Mouse (Mus musculus): ENCODE data around the gene Mt2. TPM values are rescaled to one million over a fixed set of nuclear protein-coding genes. Genes with fewer than 3 reads are reported as not detected.
A peak's percentile ranks its signal among the peaks of the same experiment; 100 is the strongest.

Mt2 gene
- polyA plus RNA-seq, 1 experiment from 2014 or later, result 30.4 TPM

- Histone ChIP-seq H3K4me3 (replicated peaks; ENCODE audit: low read length) (no peak overlapping the region), H3K4me1 (replicated peaks; ENCODE audit: control insufficient read depth, insufficient read depth, low read length) (peaks cover 5% of the 10 kb centered on the region; the same call in 1 of the 2 replicates), H3K9me3 (ENCODE audit: control insufficient read depth, low read length) (no peaks in the 10 kb centered on the region), H3K27me3 (replicated peaks; ENCODE audit: control insufficient read depth, insufficient read depth, low read length) (no peaks in the 10 kb centered on the region), H3K27ac (ENCODE audit: low read length) (no peak overlapping the region), H3K4me2 (ENCODE audit: low read length) (no peak overlapping the region), H3K9ac (replicated peaks; ENCODE audit: low read depth, low read length) (no peak overlapping the region), H3K36me3 (ENCODE audit: control insufficient read depth, insufficient read depth) (no peaks in the 10 kb centered on the region)
- ATAC-seq, result no peak
- 59% methylated on average over 6 of the region's 6 CpGs for WGBS
These were observed 37.2 kb downstream of the Mt2 start for GRCm38 (mm10) chr8:94209639-94210038.

DNA sequence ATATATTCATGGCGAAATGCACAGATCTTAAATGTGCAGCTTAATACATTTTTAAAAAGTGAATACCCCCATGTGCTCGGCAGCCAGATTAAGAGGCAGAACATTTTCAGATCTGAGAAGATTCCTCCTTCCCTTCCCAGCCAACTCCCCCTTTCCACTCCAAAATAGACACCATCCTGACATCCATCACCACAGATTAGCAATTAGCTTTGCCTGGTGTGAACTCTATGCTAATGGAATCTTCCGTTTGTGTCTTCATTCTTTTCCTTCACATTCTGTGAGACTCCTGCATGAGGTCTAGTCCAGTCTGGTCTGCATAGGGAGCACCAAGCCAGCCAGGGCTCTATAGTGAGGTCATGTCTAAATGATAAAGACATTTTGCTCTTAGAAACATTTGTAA, 37.8 kb downstream of the Mt2 start:
- Histone ChIP-seq H3K27ac (ENCODE audit: low read length) (no peak overlapping the region), H3K4me1 (replicated peaks; ENCODE audit: control insufficient read depth, insufficient read depth, low read length) (peaks cover 9% of the 10 kb centered on the region), H3K9ac (replicated peaks; ENCODE audit: low read depth, low read length) (no peak overlapping the region), H3K4me3 (replicated peaks; ENCODE audit: low read length) (no peak overlapping the region), H3K36me3 (ENCODE audit: control insufficient read depth, insufficient read depth) (no peaks in the 10 kb centered on the region), H3K4me2 (ENCODE audit: low read length) (no peak overlapping the region), H3K9me3 (ENCODE audit: control insufficient read depth, low read length) (no peaks in the 10 kb centered on the region), H3K27me3 (replicated peaks; ENCODE audit: control insufficient read depth, insufficient read depth, low read length) (no peaks in the 10 kb centered on the region)
- ATAC-seq, result no peak
- WGBS, result 72% methylated on average over 3 of the region's 3 CpGs

DNA sequence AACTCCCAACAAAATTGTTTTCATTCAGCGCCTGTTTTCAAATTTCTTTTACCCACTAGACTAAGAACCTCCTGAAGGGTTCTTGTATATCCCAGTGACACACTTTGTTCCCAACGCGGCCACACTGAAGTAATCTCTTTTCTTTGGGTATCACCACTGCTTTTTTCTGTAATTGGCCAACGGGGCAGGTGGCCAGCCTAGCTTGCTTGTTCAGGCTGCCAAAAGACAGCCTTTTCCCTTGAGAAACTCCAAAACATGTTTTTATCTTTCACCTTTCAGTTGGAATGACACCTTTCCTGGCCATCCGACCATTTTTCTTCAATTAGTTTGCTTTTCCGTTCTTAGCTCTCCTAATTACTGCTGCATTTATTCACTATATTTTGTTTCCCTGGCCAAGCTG, 41.4 kb downstream of the Mt2 start:
- Histone ChIP-seq H3K4me1 (replicated peaks; ENCODE audit: control insufficient read depth, insufficient read depth, low read length) (peaks cover 20% of the 10 kb centered on the region), H3K27me3 (replicated peaks; ENCODE audit: control insufficient read depth, insufficient read depth, low read length) (no peaks in the 10 kb centered on the region), H3K9ac (replicated peaks; ENCODE audit: low read depth, low read length) (peak overlapping the region; percentile 22), H3K36me3 (ENCODE audit: control insufficient read depth, insufficient read depth) (no peaks in the 10 kb centered on the region), H3K27ac (ENCODE audit: low read length) (no peak overlapping the region), H3K9me3 (ENCODE audit: control insufficient read depth, low read length) (no peaks in the 10 kb centered on the region), H3K4me2 (ENCODE audit: low read length) (peak overlapping the region; percentile 95), H3K4me3 (replicated peaks; ENCODE audit: low read length) (peak overlapping the region; percentile 95)
- WGBS, result 26% methylated on average over 6 of the region's 6 CpGs
- no peak for ATAC-seq

DNA sequence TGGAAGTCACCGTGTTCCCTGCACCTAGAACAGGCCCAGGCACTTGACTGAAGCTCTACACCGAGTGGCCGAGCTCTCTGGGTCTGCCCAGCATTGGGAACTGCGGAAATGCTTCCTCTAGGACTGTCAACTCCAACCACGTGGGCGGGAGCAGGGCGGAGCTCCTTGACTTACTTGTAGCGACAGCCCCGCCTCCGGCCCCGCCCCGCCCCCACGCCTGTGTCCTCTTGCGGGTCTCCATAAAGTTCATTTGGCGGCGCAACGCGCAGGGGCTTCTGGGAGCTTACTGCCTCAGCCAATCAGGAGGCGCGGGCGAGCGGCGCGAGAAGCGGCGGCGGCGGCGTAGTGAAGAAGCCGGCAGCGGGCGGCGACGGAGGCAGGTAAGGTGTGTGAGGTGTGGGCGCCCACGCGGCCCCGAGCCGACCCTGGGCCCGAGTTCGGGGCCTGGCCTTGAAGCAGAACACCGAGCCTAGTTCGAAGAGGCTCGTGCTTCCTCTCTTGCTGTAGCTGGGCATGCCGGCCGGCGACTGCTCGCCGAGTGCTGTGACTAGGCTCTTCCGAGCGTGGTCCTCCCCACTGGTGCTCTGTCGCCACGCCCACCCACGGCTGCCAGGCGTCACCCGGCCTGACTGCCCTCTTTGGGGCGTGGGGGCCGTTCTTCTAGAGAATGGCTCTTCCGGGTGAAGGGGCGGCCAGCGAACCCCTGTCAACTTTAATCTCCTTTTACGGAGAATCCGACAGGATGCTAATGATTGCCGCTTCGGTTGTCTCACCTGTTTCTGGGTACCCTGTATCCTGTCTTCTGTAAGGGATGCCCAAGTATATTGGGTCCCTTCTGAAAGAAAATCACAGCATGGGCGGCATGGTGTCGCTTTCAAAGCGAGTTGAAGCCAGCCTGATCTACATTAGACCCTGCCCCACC, 42.0 kb downstream of the Mt2 start, which contains the start of gene Nup93:
Gene Nup93, plus strand, starts transcription at position 313 of the 922 bp plus-strand sequence.
- WGBS, result 1% methylated on average over 65 of the region's 68 CpGs
- ATAC-seq, result peak; percentile 98

More for the DNA sequence above, 42.0 kb downstream of the Mt2 start, which contains the start of gene Nup93:
- Histone ChIP-seq H3K27me3 (replicated peaks; ENCODE audit: control insufficient read depth, insufficient read depth, low read length) (no peaks in the 10 kb centered on the region), H3K4me2 (ENCODE audit: low read length) (peak within 1 kb of the TSS; percentile 95), H3K36me3 (ENCODE audit: control insufficient read depth, insufficient read depth) (no peaks in the 10 kb centered on the region), H3K4me3 (replicated peaks; ENCODE audit: low read length) (peak within 1 kb of the TSS; percentile 95), H3K9me3 (ENCODE audit: control insufficient read depth, low read length) (no peaks in the 10 kb centered on the region), H3K9ac (replicated peaks; ENCODE audit: low read depth, low read length) (peak within 1 kb of the TSS; percentile 83), H3K27ac (ENCODE audit: low read length) (peak within 1 kb of the TSS; percentile 66), H3K4me1 (replicated peaks; ENCODE audit: control insufficient read depth, insufficient read depth, low read length) (peaks cover 20% of the 10 kb centered on the region)

Other genes starting within 250 kb of the Mt2 start
- 63.5 and 64.4 TPM in 2 replicates for gene Amfr, start 159.8 kb upstream of the Mt2 start, polyA plus RNA-seq (2015; fragmentation: Nextera tagmentation; extraction: Ambion mirVana)
- 116 and 122 TPM in 2 replicates for gene Nudt21, start 135.6 kb upstream of the Mt2 start, polyA plus RNA-seq (2015; fragmentation: Nextera tagmentation; extraction: Ambion mirVana)
- gene Ogfod1, start 135.5 kb upstream of the Mt2 start, polyA plus RNA-seq (2015; fragmentation: Nextera tagmentation; extraction: Ambion mirVana), result 16.7 and 20.8 TPM in 2 replicates
- gene Bbs2, start 73.7 kb upstream of the Mt2 start, polyA plus RNA-seq (2015; fragmentation: Nextera tagmentation; extraction: Ambion mirVana), result 19.8 and 21.0 TPM in 2 replicates
- not detected in 2 replicates for gene Mt4, start 35.5 kb upstream of the Mt2 start, polyA plus RNA-seq (2015; fragmentation: Nextera tagmentation; extraction: Ambion mirVana)
- gene Mt3, start 20.1 kb upstream of the Mt2 start, polyA plus RNA-seq (2015; fragmentation: Nextera tagmentation; extraction: Ambion mirVana), result 191 and 212 TPM in 2 replicates
- gene Mt1, start 6.4 kb downstream of the Mt2 start, polyA plus RNA-seq (2015; fragmentation: Nextera tagmentation; extraction: Ambion mirVana), result 75.0 and 96.2 TPM in 2 replicates
- gene Nup93, start 41.9 kb downstream of the Mt2 start, polyA plus RNA-seq (2015; fragmentation: Nextera tagmentation; extraction: Ambion mirVana), result 63.8 and 66.7 TPM in 2 replicates
- gene Slc12a3, start 156.5 kb downstream of the Mt2 start, polyA plus RNA-seq (2015; fragmentation: Nextera tagmentation; extraction: Ambion mirVana), result 0.10 TPM in 1 of 2 replicates, not detected in the other
- gene Herpud1, start 213.8 kb downstream of the Mt2 start, polyA plus RNA-seq (2015; fragmentation: Nextera tagmentation; extraction: Ambion mirVana), result 68.0 and 78.0 TPM in 2 replicates

All from forebrain, embryonic 16.5 days (tissue).